Mouse (Mus musculus) liver, embryonic 14.5 days (tissue): ENCODE data around the gene Mthfd1l.

ENCODE experiments used
- CTCF ChIP-seq: IDR thresholded peaks from 2 replicates; pipeline ENCODE4 v1.5.1; 2016; ENCODE audit warnings: antibody characterized with exemption, low read depth, control low read depth
- EP300 ChIP-seq: IDR thresholded peaks from 2 replicates; pipeline ENCODE4 v1.6.1; 2016; ENCODE audit warnings: antibody characterized with exemption, low read depth

- TF ChIP-seq CTCF, result no peak
- TF ChIP-seq EP300, result no peak
These were observed 81.7 kb downstream of the Mthfd1l start for GRCm38 (mm10) chr10:4054589-4054988.
